Mouse (Mus musculus): ENCODE data around the gene Prss30.

The Prss30 gene

DNA sequence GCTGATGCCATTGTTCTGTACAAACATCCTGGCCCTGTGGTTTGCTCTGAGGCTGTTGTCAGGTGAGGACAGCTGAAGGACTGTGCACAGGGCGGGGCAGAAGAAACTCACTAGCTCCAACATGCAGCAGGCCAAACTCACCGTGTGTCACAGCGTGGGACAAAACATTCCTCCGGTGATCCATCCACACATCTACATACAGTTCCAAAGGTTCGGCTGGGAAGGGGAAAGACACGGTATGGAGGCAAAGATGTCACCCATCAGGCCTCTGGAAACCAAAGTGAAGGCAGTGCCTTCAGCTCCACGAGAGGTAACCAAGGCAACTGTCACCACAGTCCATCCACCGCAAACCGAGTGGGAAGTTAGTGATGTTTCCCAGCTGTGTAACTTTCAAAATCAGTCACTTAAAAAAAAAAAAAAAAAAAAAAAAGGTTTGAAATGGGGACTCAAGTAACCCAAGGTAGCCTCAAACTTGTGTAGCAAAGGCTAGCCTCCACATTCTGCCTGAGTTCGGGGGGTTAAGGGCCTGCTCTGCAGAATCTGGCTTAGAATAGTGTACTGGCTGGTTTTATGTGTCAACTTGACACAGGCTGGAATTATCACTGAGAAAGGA is at the start of gene Prss30:
Gene Prss30 (minus strand): TSS at position 270 of the 613 bp plus-strand sequence.
- DNase-seq (ENCODE audit: low read depth): no peak

DNA sequence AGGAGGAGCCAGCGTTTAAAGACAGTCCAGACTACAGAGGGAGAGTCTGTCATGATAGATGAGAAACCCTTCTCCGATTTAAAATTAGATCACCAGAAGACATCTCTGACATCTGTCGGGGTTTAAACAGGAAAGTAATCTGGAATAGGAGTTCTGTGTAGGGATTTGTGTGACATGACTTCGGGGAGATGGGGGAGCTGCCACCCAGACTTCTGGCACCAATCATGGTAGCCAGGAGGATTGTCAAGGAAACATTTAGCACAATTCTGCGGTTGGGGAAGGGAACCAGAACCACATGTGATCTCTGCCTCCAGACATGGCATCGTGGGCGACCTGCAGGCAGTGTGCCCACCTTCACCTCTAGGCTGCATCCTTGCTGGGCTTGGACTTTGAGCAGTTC is 49.1 kb upstream of the Prss30 start:
- no peak for DNase-seq (ENCODE audit: low read depth)

DNA sequence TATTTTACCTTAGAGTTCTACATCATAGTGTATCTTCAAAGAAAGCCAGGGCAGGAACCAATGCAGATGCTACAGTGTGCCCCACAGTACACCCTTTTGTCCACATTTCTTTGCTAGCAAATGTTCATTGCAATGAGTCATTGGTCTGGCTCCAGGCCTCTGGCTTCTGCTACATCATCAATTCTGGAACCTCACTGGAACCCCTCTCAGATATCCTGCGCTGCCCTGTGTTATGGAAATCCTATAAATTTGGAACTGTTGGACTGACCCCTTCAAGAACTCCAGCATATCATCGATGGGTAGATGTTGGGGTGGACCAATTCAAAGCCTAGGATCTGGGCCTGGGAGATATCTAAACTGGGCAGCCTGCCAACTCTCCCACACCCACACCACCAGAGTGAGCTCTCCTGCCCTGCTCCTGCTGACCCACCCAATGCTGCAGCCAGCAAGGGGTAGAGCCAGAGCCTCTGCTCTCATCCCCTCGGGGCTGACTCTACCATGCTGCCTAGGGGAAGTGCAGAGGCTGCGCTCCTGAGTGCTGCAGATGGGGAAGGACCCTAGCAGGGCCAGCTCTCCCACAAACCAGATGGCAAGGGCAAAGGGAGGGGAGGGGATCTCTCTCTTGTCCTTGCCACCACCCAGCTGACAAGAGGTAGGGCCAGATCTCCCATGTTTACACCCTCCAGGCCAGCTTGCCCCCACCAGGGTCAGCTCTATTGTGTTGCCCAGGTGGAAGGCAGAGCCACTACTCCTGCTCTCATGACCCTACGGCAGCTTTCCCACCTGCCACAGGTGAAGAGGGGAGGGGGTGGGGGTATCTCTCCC is 41.2 kb upstream of the Prss30 start:
- DNase-seq (ENCODE audit: low read depth): no peak

DNA sequence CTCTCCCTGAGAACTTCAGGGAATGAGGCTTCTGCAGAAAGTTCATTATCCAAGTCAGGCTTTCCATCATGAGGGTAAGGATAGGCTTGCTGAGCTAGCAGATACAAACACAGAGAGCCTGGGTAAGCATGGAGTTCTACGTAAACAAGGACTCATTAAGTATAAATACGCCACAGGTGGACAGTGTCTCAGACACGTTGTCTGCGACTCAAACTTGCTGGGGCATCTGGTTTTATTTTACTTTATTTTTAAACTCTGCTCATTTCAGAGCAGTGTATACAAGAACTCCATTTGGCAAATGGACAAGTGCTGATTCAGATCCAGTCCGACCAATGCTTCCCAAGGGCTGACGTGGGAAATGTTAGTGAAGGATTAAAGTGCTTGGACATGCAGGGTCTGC is 40.3 kb upstream of the Prss30 start:
- no peak for DNase-seq (ENCODE audit: low read depth)

DNA sequence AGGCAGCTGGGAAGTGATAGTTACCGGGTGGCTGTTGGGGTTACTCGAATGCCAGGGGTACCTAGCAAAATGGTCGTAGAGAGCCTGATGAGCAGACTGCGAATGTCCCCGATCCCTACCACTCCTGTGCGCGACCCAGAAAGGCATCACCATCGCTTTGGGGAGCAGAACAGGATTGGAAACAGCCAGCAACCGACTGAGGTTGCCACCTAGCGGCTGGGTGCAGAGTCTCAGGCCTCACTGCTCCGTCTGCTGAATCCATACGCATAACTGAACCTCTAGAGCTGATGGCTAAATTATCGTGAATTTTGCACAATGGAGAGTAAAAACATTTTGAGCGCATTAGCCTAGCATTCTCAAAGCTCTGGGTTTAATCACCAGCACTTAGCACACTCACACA is 35.4 kb upstream of the Prss30 start:
- DNase-seq (ENCODE audit: low read depth): no peak

DNA sequence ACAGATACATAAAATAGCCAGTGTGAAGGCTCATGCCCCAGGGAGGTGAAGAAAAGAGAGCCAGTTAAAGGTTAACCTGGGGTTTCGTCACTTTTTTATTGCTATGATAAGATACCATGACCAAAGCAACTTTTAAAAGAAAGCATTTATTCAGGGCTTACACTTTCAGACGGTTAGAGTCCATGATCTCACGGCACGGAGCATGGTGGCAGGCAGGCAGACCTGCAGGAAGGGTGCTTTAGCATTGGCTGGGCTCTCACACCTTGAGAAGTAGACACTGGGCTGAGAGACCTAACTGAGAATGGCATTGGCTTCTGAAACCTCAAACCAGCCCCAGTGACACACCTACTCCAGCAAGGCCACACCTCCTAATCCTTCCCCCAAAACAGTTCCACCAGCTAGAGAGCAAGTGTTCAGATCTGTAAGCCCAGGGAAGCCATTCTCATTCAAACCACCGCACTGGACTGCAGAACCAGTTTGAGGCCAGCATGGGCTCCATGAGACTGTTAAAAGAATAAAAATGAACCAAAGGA is 34.1 kb upstream of the Prss30 start:
- DNase-seq (ENCODE audit: low read depth): no peak

DNA sequence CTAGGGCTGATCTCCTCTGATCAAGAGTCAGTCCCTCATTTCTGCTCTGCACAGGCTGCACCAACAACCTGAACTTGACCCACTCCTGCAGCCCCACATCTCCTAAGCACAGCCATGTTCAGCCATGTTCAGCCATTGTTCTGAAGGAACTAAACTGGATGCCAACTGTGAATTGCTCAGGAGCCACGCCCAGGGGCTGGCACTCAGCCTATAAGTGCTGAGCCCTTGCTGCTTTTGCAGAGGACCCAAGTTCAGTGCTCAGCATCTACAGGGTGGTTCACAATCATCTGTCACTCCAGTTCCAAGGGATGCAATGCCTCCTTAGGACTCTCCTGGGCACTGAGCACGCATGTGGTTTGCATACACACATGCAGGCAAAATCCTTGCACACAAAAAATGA is 32.6 kb upstream of the Prss30 start:
- DNase-seq (ENCODE audit: low read depth): no peak

DNA sequence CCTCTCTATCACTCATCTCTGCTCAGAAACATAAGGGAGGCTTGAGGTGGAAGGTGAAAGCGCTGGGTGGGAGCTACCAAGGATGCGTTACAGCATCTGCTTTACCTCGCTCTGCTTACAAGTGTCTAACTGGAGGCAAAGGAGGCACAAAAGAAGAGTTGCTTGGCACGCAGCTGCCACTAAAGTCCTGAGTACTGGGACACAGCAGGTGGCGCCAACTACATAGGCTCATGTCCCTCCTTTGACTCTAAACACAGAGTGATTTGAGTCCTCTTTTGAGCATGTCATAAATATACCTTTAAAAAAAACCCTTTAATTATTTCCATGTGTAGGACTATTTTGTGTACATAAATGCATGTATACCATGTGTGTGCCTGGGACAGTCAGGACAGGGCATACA is 29.3 kb upstream of the Prss30 start:
- no peak for DNase-seq (ENCODE audit: low read depth)

DNA sequence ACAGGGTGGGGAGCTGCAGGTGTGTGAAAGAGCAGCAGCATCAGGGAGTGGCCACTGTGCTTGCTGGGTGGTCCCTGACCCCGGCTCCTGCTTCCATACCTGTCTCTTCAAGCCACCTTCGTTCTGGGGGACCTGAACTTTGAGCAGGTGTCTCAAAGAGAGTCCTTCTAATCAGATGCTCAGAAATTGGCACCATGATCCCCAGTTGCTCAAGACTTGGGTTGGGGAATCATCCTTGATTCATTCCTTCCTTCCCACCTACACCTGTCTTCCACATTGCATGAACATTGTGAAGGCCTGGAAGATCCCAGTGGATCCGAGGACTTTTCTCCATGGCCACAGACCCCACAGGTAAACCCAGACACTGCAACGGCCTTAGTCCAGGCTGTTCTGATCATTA is 27.7 kb upstream of the Prss30 start:
- no peak for DNase-seq (ENCODE audit: low read depth)

DNA sequence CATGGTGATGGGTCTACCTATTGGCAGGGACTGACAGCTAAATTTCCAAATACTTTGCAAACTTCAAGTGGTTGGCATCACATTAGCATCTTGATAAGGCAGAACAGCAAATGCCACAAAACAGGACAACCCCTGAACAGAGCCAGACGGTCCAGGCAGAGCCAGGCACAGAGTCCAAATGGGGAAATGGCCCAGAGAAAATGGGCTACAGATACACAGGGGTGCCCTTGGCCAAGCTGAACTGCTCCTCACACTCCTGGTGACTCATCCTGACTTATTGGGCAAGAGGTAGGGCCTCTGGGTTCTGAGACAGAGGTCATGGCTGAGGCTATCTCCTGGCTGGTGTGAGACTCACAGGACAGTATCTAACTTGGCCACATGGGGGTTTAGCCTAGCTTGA is 27.0 kb upstream of the Prss30 start:
- DNase-seq (ENCODE audit: low read depth): peak; percentile 53

DNA sequence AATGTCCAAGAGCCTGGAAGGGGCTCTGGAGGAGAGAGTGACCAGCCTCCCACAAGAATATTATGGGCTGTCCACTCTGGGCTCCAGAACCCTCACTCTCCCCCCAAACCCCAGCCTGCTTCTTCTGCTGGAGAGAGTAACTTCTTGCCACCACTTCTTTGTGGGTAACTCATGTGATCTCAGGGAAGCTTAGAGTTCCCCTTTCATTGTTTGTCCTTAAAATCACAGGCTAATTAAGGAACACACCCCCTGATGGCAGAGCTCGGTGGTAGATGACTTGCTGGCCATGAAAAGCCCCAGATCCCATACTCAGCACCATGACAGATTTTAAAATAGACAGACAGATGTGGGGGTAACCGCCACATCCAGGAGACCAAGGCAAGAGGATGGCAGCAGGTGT is 26.6 kb upstream of the Prss30 start:
- DNase-seq (ENCODE audit: low read depth): peak; percentile 52

DNA sequence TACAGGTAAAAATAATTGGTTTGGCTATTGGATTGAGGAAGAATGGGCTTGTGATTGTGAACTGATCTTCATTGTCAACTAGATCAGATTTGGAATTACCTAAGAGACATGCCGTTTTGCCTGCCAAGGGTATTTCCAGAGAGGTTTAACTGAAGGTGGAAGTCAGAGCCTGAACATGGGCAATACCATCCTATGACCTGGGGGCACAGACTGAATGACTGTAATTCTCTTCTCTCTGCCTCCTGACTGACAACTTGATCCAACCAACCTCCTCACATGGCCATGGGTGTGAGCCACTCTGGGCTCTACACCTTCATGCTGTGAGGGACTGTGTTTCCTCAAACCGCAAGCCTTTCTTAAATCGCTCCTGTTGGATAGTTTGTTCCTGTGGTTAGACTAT is 24.7 kb upstream of the Prss30 start:
- no peak for DNase-seq (ENCODE audit: low read depth)

DNA sequence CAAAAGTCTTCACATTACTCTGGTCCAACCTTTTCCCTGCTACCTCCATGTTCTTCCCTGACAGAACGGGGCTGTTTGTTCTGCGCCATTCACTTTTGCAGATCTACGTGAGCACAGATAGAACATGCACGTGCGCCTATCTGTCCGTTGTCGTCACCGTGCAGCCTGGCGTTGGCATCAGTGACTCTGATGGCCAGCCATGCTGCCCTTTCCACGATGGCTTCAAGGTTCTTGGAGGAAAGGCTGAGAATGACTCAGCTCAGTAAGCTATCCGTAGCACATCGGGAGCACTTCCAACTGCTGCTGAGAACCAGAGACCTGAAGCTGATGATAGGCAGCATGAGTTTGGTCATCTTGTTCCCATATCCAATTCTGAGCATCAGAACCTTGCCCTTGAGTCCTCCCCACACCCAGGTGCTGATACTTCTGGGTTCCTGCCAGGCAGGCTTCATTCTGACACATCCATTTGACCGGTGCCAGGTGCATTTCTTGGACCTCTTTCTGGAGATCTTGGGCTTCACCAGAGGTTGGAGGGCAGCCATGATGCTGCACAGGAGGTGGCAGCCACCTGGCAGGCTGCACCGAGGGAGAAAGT is 23.8 kb upstream of the Prss30 start:
- no peak for DNase-seq (ENCODE audit: low read depth)

DNA sequence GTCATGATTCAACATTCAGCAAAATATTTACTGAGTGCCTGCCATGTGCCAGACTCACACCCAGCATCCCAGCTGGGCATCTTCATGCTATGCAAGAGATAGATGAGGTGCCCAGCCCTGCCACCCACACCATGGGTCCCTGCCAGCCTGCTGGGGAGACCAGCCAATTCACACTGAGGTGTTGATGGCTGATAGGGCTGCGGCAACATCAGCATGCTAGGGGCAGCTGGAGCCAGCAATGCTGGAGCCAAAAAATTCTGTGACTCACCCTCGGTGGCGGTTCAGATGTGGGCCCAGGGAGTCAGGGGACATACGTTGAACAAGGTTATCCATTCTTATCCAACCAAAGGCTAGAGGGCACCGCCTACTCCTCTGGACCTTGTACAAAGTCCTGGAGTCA is 20.0 kb upstream of the Prss30 start:
- DNase-seq (ENCODE audit: low read depth): no peak

DNA sequence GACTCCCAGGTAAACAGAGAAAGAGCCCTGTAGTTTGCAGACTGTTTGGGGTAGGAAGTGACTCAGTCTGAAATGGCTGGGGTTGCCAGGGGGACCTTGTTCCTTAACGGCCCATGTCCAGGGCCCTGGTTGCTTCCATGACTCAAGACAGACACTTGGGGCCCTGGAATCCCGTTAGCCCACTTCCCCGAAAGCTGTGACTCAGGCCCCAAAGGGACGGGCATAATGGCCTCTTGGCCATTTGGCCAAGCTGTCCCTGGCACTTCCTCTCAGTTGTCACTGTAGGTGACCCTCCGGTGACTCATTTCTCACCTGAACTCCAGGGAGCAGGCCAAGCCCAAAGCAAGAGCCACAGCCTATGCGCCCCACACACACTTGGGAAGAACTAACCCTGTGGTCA is 18.0 kb upstream of the Prss30 start:
- DNase-seq (ENCODE audit: low read depth): peak; percentile 22

DNA sequence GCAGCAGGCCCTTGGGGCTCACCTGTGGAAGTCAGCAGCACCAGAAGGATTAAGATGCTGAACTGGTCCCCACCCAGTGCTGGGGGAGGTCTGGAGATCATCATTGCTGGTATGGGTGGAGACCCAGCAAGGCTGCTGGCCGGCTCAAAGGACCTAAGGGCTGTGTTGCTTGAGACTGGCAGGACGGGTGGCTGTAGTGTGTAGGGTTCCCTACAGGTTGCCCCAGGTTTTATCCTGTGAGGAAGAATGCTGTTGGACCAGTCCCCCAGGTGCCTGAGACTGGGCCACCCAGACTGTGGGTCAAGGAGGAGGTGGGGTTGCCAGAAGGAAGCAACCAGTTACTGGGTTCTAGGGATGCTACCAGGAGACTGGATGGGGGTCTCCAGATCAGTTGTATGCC is 17.5 kb upstream of the Prss30 start, which contains the start of gene Prss22:
Gene Prss22 (minus strand): TSS at position 200 of the 400 bp plus-strand sequence.
- no peak for DNase-seq (ENCODE audit: low read depth)

DNA sequence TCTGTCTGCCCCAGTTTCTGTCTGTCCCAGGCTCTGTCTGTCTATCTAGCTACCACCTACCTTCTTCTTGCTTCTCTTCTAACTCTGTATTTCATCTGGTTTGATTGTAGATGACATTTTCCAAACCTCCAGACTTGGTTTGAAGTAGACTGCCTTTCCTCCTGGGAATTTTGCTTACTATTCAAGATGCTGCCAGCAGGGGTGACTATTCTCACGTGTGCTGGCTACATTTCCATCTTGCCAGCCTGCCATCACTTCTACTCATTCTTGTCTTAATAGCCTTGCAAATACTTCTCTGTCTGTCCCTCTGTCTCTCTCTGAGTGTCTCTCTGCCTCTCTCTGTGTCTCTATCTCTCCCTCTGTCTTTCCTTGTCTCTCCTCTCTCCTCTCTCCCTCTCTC is 15.1 kb upstream of the Prss30 start:
- no peak for DNase-seq (ENCODE audit: low read depth)

DNA sequence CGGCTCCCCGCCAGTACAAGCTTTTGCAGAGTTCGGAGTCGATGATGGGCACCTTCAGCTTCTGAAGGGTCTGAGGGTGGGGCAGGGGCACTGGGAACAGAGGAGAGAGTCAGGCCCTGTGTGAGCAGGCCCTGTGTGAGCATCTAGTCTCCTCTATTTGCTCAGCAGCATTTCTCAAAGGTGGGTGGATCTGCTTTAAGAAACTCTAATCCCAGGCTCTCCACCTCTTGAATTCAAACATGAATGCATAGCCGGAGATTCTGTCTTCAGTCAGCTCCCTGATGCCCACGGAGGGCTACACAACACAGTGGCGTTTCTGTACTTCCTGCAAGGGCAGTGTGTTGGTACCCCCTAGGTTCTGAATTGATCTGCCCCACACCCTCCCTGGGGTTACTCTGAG is 14.3 kb upstream of the Prss30 start:
- no peak for DNase-seq (ENCODE audit: low read depth)

DNA sequence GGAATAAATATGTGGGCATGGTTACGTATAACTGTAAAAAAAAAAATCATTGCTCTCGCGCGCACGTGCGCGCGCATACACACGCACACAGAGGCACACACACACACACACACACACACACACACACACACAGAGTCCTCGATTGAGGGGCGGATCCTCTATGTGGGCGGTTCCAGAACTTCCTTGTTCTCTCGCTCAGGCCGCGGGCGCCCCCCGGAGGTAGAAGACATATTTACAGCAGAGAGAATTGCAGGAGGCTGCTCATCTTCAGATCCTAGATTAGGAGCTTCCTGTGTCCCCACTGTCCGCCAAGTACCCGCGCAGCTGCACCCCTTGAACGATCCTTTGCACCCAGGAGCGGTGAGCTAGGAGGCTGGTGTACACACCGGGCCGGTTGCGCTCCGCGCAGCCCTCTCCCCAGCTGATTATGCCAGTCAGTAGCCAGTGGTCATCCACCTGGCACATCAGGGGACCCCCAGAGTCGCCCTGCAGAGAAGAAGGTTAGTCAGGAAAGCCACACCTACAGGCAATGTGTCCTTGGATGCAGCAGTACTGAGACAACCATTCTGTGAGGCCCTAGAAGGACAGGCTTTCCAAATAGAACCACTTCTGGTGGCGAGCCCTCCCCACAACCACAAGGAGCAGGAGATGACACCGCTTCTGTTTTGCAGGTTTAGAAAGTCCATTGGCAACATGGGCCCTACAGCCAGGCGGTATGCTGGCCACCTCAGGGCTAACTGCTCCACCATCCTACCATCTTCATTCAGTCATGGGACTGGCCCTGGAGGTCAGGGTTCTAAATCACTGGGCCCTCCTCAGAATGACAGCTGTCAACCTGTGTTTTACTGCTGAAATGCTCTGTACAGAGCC is 13.4 kb upstream of the Prss30 start:
- DNase-seq (ENCODE audit: low read depth): peak; percentile 93

DNA sequence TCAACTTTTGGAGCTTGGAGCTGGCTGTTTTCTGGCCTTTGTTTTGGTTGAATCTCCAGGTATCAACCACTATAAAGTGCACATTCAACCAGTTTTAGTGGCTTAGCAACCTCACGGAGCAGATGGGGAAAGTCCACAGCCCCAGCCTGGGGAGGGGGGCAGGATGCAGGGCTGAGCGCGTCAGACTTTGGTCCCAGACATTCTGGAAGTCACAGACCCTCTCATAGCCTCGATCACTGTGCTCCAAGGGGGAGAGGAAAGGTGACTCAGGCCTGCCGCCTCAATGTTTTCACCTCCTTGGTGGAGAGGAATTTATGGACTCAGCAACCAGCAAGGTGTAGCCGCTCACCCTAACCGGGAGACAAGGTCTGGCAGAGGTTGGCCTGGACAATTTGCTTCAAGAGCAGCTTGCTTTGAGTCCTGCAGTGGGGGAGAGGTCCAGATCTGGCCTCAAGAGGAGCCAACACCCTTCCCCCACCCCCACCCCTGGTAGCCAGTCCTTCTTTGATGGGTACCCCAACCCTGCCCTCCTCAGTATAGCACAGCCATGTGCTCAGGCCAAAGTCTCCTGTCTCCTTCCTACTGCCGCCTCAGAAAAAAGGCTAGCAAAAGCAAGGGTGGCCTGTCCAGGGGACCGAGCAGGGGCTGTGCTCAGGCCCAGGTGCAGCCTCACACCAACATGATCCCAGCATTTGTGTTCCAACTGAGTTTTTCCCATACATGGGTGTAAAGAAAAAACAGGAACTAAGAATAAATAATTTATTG is 12.6 kb upstream of the Prss30 start:
- no peak for DNase-seq (ENCODE audit: low read depth)

DNA sequence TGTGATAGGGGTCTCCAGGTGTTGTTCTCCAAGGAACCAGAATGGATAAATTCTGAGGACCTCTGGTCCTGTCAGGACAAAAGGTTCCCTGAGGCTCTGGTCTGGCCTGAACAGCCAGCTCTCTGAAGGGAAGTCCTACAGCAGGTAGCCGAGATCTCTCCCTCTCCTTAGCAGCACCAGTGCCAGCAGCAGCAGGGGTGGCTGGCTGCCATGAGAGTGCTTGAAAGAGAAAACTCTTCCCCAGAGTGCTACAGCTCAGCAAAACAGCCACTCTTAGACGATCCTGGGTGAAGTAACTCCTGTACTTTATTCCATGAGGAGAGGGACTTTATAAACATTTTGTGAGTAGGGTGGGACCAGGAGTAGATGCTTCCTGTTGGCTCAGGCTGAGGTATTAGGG is 9.4 kb upstream of the Prss30 start:
- no peak for DNase-seq (ENCODE audit: low read depth)

All from c-Kit-positive CD71-negative TER-119-negative erythroid progenitor cells, embryonic 14.5 days (primary cell).